Mouse (Mus musculus): ENCODE results near the gene Klf16.
"Not testable (repeated sequence)": the region's sequence is repeated elsewhere in the genome, so short reads cannot be mapped to it uniquely, and the experiment has no call there.

DNA sequence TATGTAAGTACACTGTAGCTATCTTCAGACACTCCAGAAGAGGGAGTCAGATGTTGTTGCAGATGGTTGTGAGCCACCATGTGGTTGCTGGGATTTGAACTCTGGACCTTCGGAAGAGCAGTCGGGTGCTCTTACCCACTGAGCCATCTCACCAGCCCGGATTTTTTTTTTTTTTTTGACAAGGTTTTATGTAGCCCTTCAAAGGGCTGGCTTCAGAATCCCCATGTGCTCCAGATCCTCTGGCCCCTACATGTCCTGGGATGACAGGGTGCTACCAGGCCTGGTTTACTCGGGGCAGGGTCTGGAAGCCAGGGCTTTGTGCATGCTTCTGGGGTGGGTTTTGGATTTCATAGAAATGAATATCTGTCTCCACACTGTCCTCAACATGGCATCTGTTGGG is 28.6 kb upstream of the Klf16 start, which contains the start of gene Gm49322:
- not testable (repeated sequence) for TF ChIP-seq CTCF (IDR thresholded peaks at IDR 0.05); POLR2A (IDR thresholded peaks at IDR 0.05; ENCODE audit: insufficient read depth, low read depth, low read length); EP300 (IDR thresholded peaks at IDR 0.05; ENCODE audit: insufficient read depth, low read depth, low read length)

Measured in heart, adult 2 months (tissue).